Mouse (Mus musculus) monocyte, adult 5-6 weeks (primary cell): ENCODE results near the gene Nell1. TPM values are rescaled to one million over a fixed set of nuclear protein-coding genes. Genes with fewer than 3 reads are reported as not detected.

Experiments used
- ATAC-seq: fragments of 153-309, 156-312 bp; replicated peaks from 2 replicates; pipeline ENCODE4 v1.8.0; 2017; ENCODE audit warnings: mild to moderate bottlenecking; ENCODE audit not compliant: low TSS enrichment, insufficient number of reproducible peaks, severe bottlenecking, poor library complexity, low FRiP score
- total RNA-seq: library from RNA; stranded (forward); fragments of 200-1000, 200-491, 200-594 nt; gene quantifications from 3 replicates; pipeline ENCODE4 v1.2.3, GENCODE M21; 2017

The Nell1 gene
- total RNA-seq, 1 experiment from 2014 or later, result not detected

DNA sequence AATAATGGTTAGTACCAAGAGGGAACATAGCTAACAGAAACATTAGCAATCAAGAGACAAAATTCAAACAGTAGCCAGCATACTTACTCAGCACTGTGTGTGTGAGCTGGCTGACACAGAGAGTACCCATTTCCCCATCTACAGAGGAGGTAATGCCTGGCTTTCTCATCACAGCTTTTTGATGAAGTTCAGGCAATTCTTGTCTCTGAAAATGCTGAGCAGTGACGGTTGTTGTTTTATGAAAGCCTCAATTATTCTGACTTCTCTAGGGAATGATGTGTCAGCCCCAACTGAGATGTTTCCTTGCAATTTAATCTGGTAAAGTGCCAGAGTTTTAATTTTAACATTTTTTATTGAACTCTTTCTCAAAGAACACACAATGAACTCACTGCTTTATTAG lies 700.8 kb downstream of the Nell1 start:
- no peak for ATAC-seq

- ATAC-seq, result no peak
Observed at GRCm38 (mm10) chr7:50677511-50677910, 702.8 kb downstream of the Nell1 start.

- ATAC-seq, result no peak
Observed at GRCm38 (mm10) chr7:50686337-50686736, 711.7 kb downstream of the Nell1 start.

- ATAC-seq, result no peak
Observed at GRCm38 (mm10) chr7:50725166-50725565, 750.5 kb downstream of the Nell1 start.

DNA sequence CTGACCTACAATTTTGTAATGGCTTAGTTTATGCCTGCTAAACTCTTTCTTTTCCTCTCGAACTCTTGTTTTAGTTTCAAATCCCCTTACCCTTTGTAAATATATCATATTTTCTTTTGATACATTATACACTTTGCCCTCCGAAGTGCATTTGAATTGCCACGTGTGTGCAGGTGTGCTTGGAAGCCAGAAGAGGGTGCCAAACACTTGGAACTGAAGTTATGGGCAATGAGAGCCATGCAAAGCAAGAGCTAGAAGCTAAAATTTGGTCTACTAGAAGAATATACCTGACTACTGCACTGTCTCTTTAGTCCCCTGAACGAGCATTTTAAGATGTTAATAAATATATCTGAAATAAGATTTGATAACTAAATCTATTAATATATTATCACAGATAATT lies 756.3 kb downstream of the Nell1 start:
- no peak for ATAC-seq

DNA sequence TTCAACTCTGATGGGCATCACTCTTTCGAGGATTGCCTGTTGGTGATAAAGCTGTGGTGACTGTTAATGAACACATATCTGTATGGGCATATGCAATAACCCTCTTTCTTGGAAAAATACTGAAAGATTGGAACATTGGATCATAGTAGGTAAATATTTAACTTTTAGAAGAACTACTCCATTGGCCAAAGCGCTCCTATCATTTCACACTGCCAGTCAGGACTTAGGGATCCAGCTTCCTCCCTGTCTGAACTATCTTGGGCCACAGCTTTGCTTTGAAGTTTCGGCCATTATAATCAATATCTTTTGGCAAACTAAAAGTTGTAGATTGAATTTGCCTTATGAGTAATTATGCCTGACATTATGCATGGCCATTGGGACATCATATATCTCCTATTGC lies 780.9 kb downstream of the Nell1 start:
- ATAC-seq, result no peak

DNA sequence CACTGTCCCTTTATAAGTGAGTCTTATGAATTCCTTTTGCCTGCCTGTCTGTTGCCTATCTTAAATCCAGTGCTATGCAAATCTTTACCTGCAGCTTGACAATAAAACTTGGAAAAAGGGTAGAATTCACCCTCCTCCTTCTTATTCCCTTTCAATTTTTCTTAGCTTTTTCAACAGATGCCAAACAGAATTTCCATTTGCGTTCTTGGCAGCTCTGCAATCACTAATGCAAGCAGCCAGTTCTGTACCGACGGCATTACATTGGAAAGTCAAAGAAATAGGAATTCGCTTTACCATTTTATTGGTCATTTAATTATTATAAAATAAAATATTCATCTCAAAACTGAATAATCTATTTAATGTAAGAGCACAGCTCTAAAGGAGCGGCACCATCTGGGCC lies 781.7 kb downstream of the Nell1 start:
- ATAC-seq, result no peak

DNA sequence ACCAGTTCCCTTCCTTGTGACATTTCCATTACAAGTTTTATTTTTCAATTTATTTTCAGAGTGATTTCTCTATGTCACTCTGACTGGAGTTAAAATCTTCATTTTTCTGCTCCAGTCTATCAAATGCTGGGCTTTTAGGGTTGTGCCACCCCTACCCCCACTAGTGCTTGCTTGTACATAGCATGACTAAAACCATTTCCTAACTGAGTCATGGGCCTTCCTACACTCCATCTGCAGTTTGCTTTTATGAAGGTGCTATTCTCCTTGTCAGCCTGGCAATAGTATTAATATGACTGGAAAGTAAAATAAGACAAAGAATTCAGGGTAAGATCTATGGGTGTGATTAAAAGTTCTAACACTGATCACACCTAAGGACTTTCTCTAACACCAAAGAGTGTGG lies 798.9 kb downstream of the Nell1 start:
- no peak for ATAC-seq

DNA sequence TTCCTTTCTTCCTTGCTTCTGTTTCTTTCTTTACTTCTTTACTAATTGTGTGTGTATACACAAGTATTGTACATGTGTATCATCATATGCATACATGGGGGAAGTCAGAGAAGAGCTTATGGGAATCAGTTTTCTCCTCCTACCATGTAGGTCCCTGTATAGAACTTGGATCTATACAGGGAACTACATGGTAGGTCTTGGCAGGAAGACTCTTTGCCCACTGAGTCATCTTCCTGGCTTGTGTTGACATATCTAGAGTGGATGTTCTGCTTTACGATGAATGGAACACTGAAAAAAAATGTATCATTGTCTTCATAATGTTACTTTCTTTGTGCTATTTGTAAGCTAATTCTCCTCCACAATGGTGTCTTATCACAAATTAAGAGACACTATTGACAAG lies 806.4 kb downstream of the Nell1 start:
- no peak for ATAC-seq

- ATAC-seq, result no peak
Observed at GRCm38 (mm10) chr7:50783652-50784051, 809.0 kb downstream of the Nell1 start.

DNA sequence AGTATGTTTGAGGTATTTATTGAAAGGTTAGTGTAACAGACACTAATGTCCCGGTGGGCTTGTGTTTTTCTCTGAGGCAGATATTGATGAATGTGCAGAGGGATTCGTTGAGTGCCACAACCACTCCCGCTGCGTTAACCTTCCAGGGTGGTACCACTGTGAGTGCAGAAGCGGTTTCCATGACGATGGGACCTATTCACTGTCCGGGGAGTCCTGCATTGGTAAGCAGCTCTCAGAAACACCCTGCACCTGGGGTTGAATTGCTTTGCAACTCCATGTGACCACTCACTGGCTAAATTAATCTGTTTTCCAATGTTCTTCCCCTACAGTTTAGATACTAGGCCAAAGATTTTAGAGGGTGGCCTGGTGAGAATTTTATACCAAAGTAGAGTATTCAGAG lies 851.5 kb downstream of the Nell1 start:
- no peak for ATAC-seq

DNA sequence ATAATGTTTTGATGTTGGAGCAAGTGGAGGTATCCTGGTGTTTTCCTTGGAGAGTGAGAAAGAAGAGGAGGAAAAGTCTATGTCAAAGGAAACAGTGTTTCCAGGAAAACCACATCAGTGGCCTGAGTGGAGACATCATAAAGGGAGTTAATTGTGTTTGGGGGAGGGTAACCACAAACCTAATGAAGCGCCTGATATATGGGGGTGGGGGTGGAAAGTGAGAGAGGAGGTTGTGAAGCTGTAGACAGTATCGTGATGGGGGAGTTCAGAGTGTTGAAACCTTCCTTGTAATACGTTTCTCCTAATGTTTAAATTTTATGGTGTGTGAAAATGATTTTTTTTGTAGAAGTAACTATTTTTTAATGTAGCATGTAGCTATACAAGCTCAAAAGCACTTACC lies 858.1 kb downstream of the Nell1 start:
- ATAC-seq, result no peak

DNA sequence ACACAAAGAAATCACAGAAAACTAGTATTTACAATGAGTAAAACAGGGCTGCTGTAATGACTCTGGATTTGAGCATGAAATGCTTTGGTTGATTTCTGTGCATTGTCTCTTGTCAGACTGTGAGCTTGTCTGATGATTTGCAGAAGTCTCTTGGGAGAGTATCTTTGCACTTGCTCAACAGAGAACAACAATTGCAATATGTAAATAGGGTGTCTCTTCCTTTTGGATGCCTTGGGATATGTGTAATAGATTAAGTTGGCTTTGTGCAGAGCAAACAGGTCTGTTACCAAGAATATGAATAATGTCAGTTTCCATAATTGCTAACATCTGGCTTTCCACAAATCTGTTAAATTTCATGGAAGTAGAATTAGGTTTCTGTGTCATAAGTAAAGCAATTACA lies 868.0 kb downstream of the Nell1 start:
- no peak for ATAC-seq

DNA sequence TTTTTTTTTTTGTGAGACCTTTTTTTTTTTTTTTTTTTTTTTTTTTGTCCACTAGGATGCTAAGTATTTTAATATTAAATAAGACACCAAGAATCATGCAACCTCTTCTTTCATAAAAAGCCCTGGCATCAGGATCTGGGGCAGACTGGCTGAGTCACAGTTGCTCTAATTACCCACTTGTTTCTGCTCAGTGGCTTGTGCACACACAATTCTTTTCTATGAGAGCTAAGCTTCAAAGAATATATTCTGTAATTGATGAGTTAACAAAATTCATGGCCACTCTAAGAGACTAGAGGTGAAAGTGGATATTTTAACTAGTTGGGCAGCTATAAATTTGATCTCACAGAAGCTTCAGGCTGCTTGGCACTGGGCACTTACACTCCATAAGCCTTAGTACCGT lies 873.3 kb downstream of the Nell1 start:
- ATAC-seq, result no peak

DNA sequence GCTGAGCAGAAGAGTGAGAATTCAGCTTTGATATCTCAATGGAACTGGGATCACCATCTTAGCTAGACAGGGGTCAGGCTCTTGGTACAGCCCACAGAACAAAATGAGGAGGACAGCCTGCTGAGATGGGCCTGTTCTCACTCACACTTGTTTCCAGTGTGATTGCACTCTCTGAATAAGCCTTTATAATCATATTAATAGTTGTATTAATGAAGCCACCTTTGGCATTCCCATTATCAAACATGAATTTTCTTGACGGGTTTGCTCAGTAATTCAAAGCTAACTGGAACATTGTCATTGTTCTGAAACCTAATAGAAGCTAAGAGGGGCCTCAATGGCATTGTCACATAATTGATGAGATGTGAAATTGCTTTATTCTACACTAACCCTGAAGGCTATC lies 875.6 kb downstream of the Nell1 start:
- ATAC-seq, result no peak

DNA sequence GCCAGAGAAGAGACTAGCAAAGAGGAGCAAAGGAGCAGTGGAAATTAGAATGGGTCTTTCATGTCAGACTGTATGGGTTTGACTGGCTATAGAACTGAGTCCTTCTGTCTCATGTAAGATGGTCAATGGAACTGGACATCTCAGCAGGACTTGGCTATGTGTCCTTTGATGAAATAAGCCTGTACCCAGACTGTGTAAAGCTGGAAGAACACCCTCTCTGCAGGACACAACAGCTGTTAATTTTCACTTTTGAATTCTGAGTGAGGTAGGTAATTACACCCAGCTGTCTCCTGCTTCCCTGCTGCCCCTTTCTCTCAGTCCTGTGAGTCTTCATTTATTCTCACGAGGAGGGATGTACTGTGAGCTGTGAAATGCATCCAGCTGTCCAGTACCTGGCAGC lies 895.5 kb downstream of the Nell1 start:
- no peak for ATAC-seq

DNA sequence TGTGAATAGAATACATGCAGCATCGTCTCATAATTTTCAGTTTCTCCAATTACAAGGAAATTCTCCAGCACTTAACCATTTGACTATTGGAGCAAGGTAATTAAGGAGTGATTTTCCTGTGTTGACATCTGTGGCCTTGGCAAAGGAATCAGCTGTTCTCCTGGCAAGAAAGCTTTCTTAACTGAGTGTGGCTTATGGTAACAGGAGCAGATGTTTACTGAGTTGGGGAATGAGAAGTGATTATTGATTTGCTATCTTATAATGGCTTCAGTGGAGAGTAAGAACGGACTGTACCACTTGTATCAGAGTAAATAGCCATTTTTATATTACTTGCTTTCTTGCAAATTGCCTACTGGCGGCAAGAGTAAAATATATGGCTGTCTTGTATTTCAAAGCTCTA lies 913.0 kb downstream of the Nell1 start:
- ATAC-seq, result no peak

DNA sequence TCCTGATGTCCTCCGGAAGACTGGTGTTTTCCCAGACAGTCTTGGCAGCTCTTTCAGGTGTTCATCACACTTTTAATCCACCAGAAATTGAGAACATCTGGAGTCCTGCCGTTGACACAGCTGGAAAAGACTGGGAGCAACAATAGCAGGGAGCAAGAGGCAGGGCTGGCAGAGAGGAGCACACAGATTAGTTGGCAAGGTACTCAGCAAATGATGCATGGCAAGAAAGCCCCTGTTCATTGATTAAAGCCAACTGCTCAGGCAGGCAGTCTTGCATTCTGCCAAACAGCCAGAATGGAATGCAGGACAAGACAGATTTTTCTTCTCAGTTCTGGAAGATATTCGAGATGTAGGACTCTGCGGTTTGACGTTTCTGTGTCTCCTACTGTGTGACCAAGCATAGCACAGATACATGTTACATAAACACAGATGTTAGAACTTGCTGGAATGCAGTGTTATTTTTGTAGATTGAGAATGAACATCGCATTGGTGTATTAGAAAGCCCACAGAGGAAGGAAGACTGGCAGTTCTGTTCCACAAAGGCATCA lies 925.0 kb downstream of the Nell1 start:
- no peak for ATAC-seq
